Mouse (Mus musculus) heart, embryonic 10.5 days (tissue): ENCODE measurements around the gene Ube4b. TPM values are rescaled to one million over a fixed set of nuclear protein-coding genes. Genes with fewer than 3 reads are reported as not detected.
A peak's percentile ranks its signal among the peaks of the same experiment; 100 is the strongest.

Source experiments
- DNase-seq: peaks from one replicate; pipeline ENCODE4 v3.0.0-alpha.2; 2017; ENCODE audit warnings: low spot score
- H3K27ac ChIP-seq: fragments of 300-500 bp; sonication (generic); 2 replicates; pipeline ENCODE4 v1.5.1; 2016; ENCODE audit warnings: mild to moderate bottlenecking
- H3K27me3 ChIP-seq: fragments of 300-500 bp; sonication (generic); 2 replicates; pipeline ENCODE4 v1.6.1; 2016; ENCODE audit warnings: mild to moderate bottlenecking; ENCODE audit not compliant: poor library complexity, insufficient read depth, severe bottlenecking
- H3K36me3 ChIP-seq: fragments of 300-500 bp; sonication (generic); 2 replicates; pipeline ENCODE4 v1.6.1; 2016; ENCODE audit warnings: mild to moderate bottlenecking, moderate library complexity
- H3K4me1 ChIP-seq: fragments of 300-500 bp; sonication (generic); 2 replicates; pipeline ENCODE4 v1.6.1; 2016; ENCODE audit warnings: mild to moderate bottlenecking
- H3K4me3 ChIP-seq: fragments of 300-500 bp; sonication (generic); 2 replicates; pipeline ENCODE4 v1.5.1; 2016; ENCODE audit warnings: mild to moderate bottlenecking, moderate library complexity
- H3K9me3 ChIP-seq: fragments of 300-500 bp; sonication (generic); 2 replicates; pipeline ENCODE4 v1.6.1; 2016; ENCODE audit warnings: mild to moderate bottlenecking, moderate library complexity
- WGBS: fragments of 180-500 bp; shearing (Covaris S2); methylation state at CpG from one replicate; pipeline ENCODE4 v1.1.7; 2016; 5-methylcytosine and 5-hydroxymethylcytosine counted together
- polyA plus RNA-seq: library from polyadenylated mRNA; unstranded; fragments of >200 nt; fragmentation: Nextera tagmentation; extraction: Ambion mirVana; gene quantifications from 2 replicates; pipeline ENCODE4 v1.2.1, GENCODE M21; 2016

Ube4b gene
- polyA plus RNA-seq, 1 experiment from 2014 or later = 62.9 TPM

DNA sequence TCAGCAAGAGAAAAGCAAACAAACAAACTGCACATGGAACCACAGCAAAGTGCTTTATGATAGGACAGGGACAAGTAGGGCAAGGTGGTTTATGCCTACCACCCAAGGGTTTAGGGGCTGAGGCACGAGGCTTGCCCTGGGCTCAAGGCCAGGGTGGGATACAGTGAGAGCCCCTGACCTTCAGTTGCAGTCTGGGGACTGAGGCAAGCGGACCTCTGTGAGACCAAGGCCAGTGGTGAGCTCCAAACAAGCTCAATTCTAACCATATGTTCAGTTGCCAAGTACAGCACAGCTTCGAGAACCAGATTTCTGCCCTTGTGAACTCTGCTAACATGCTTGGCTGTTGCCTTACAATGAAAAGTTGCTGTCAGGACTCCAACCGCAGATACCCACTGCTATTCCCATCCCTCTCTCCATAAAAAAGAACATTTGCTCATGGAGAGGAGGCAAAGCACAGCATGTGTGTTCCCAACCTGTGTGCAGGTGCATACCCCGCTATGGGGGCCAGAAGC, 8.6 kb downstream of the Ube4b start:
- Histone ChIP-seq H3K27ac (0 out of 2 replicates have a peak overlapping the region, but pooled peaks have one; percentile 6), H3K27me3 (no peaks in the 10 kb centered on the region), H3K36me3 (peaks cover 19% of the 10 kb centered on the region), H3K4me3 (no peak overlapping the region), H3K9me3 (no peaks in the 10 kb centered on the region), H3K4me1 (peaks cover 64% of the 10 kb centered on the region)
- WGBS = 82% methylated on average over 5 of the region's 5 CpGs
- no peak for DNase-seq

DNA sequence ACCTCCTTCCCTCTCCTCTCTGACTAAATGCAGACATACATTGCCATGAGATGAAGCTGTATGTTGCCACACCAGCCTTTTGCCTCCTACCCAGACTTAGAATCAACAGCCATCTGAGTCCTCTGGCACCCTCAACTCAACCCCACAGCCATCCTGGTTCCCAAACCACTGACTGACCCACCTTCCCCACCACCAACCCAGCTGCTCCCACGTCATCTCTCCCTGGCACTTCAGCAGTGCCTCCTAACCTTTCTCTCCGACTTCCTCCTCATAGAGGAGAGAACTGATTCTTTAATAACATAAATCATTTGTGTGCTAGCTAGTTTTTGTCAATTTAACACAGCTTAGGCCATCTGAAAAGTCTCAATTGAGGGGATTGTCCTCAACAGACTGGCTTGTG, 9.6 kb downstream of the Ube4b start:
- no peaks in the 10 kb centered on the region for H3K27me3 ChIP-seq
- peak overlapping the region; percentile 48; the same call in 1 of the 2 replicates for H3K27ac ChIP-seq
- no peaks in the 10 kb centered on the region for H3K9me3 ChIP-seq
- H3K36me3 ChIP-seq = peaks cover 19% of the 10 kb centered on the region
- no peak overlapping the region for H3K4me3 ChIP-seq
- 89% methylated on average over 2 of the region's 2 CpGs for WGBS
- DNase-seq = no peak
- H3K4me1 ChIP-seq = peaks cover 63% of the 10 kb centered on the region

DNA sequence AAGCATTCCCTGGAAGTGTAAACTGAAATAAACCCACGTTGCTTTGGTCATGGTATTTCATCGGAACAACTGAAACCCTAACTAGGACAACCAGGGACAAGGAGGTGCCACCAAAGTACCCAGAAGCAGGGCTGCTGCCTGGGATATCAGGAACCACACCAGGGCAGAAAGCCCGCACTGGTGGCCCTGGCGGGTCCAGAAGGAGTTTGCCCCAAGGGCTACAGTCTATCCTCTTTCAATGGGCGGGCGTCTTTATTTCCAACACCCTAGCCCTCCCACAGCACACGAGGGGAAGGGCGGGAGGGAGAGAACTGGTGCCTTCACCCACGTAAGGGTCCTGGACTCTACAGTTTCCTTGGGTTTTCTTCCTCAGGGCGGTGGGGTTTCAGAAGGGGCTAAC, 10.1 kb downstream of the Ube4b start:
- Histone ChIP-seq H3K4me1 (peaks cover 57% of the 10 kb centered on the region), H3K9me3 (no peaks in the 10 kb centered on the region), H3K27ac (peak overlapping the region; percentile 48; the same call in 1 of the 2 replicates), H3K27me3 (no peaks in the 10 kb centered on the region), H3K36me3 (peaks cover 18% of the 10 kb centered on the region), H3K4me3 (no peak overlapping the region)
- DNase-seq = no peak
- 70% methylated on average over 10 of the region's 10 CpGs for WGBS

DNA sequence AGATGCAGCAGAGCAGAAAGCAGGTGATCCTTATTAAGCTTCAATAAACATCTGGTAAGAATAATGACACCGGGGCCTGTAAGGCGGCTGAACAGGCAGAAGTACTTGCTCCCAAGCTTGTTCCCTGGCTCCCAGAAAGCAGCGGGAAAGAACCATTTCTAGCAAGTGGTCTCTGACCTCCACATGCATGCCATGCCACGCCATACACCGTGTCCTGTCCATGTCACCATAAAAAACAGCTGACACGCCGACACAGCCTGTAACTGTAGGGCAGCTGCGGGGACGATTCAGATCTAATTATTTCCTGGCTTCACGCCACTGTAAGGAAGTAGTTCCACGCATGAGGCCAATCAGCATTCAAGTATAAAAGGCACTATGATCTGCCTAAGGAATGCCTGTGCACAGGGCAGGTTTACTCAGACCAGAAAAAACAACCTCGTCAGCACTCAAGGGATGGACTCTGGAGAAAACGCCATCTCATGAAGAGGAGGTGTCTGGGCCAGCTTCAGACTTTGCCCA, 10.8 kb downstream of the Ube4b start:
- Histone ChIP-seq H3K9me3 (no peaks in the 10 kb centered on the region), H3K36me3 (peaks cover 22% of the 10 kb centered on the region), H3K4me1 (peaks cover 55% of the 10 kb centered on the region), H3K27me3 (no peaks in the 10 kb centered on the region), H3K4me3 (no peak overlapping the region), H3K27ac (peak overlapping the region; percentile 52; the same call in 1 of the 2 replicates)
- DNase-seq = no peak
- WGBS = 70% methylated on average over 13 of the region's 13 CpGs

DNA sequence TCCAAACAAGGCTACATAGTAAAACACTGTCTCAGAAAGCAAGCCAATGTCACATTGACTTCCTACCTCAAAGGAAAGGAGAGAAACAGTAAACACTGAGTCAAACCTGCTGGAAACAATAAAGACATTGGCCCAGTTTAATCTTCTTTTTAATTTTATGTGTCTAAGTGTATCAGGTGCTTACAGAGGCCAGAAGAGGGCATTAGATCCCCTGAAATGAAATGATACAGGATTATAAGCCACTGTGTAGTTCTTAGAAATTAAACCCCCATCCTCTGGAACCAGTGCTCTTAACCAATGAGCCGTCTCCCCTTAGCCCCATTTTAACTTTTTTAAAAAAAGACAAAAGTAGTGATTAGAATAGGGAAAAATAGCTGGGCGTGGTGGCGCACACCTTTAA, 12.3 kb downstream of the Ube4b start:
- 93% methylated on average over 3 of the region's 3 CpGs for WGBS
- no peak overlapping the region for H3K4me3 ChIP-seq

DNA sequence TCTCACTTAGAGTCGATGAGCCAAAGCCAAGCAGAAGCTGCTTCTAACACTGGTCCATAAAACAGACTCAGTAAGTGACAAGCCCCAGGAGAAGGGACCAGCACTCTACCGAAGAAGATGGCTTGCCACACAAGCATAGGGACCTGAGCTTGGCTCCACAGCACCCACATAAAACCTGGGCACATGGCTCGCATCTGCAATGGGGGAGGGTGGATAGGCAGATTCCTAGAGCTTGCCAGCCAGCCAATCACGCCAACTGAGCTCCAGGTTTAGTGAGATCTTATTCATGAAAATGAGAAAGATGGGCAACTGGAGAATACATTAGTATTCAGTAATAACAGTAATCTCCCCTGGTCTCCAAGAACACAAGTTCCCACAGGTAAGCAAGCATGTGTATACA, 16.8 kb downstream of the Ube4b start:
- Histone ChIP-seq H3K27me3 (no peaks in the 10 kb centered on the region), H3K27ac (no peak overlapping the region), H3K9me3 (no peaks in the 10 kb centered on the region), H3K36me3 (peaks cover 35% of the 10 kb centered on the region), H3K4me1 (peaks cover 34% of the 10 kb centered on the region), H3K4me3 (no peak overlapping the region)
- DNase-seq = no peak
- WGBS = 89% methylated on average over 4 of the region's 4 CpGs

More for the DNA sequence above, 12.3 kb downstream of the Ube4b start:
- peaks cover 43% of the 10 kb centered on the region for H3K4me1 ChIP-seq
- H3K36me3 ChIP-seq = peaks cover 29% of the 10 kb centered on the region
- H3K27ac ChIP-seq = no peak overlapping the region
- H3K9me3 ChIP-seq = no peaks in the 10 kb centered on the region
- no peak for DNase-seq
- no peaks in the 10 kb centered on the region for H3K27me3 ChIP-seq

DNA sequence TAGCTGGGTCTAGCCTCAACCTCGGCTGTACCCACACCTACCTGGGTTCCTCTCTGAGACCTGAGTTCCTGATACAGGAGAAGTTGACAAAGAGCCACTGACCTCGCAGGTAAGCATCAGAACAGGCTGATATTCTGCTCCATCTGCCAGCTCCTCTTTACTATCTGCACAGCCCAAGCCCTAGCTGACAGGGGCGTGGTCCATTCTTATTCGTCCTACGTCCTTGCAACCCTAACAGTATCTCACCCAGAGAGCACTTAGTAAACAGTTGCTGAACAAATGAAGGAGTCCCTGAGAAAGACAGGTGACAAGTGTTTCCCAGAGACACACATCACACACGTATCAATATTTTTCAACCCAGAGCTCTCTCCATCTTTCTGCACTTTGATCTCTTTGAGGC, 18.2 kb downstream of the Ube4b start:
- H3K27ac ChIP-seq = no peak overlapping the region
- no peak overlapping the region for H3K4me3 ChIP-seq
- peaks cover 48% of the 10 kb centered on the region for H3K4me1 ChIP-seq
- 74% methylated on average over 6 of the region's 6 CpGs for WGBS
- H3K36me3 ChIP-seq = peaks cover 35% of the 10 kb centered on the region
- no peaks in the 10 kb centered on the region for H3K27me3 ChIP-seq
- DNase-seq = no peak
- no peaks in the 10 kb centered on the region for H3K9me3 ChIP-seq

DNA sequence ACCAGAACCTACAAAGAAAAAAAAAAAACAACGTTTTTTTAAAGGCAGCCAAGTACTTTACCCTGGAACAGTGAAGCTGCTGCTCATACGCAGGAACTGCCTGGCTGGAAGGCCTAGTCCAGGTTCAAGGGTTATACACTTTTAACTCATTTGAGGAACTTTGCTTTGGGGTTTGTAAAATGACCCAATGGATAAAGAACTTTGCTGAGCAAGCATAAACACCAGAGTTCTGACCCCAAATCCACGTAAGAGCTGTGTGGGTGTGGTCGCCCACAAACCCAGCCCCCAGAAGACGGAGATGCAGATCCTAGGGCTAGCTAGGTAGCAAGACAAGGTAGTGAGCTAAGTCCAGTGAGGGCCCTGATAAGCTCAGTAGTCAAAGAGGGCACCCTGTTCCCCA, 19.1 kb downstream of the Ube4b start:
- DNase-seq = no peak
- H3K4me3 ChIP-seq = no peak overlapping the region
- no peaks in the 10 kb centered on the region for H3K27me3 ChIP-seq
- H3K4me1 ChIP-seq = peaks cover 57% of the 10 kb centered on the region
- peaks cover 32% of the 10 kb centered on the region for H3K36me3 ChIP-seq
- 83% methylated on average over 5 of the region's 5 CpGs for WGBS
- no peak overlapping the region for H3K27ac ChIP-seq
- no peaks in the 10 kb centered on the region for H3K9me3 ChIP-seq

DNA sequence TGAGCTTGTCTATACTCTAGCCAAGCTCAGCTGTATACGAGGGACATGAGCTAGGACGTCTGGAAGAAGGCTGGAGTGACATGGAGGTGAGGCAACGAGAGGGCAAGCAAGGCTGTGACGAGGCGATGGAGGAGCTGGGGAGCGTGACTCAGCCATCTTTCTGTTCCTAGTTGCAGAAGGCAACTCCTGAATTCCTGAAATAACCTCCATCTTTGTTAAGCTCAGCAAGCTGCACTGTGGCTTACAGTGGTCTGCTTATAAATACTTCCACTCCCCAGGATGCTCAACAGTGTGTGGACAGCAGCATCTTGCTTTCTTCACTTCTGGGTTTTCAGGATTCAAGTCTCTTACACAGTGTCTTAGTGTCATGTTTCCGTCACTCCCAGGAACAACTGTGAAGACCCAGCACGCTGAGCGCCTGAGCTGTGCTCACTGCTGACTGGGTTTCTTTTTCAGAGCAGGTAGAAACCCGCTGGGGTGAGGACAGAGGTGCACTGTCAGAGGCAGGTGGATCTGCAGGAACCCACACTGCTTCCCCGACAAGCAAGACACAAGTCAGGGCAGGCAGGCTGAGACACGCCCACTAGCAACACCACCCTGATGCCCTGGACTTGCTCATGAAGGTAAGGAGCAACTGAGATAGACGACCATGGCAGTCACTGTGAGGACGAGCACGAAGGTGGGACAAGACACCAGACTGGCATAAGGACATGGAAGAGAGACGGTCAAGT, 20.7 kb downstream of the Ube4b start:
- Histone ChIP-seq H3K27me3 (no peaks in the 10 kb centered on the region), H3K36me3 (peaks cover 21% of the 10 kb centered on the region), H3K27ac (peak overlapping the region; percentile 60; the same call in 1 of the 2 replicates), H3K4me3 (no peak overlapping the region), H3K4me1 (peaks cover 72% of the 10 kb centered on the region), H3K9me3 (no peaks in the 10 kb centered on the region)
- no peak for DNase-seq
- WGBS = 56% methylated on average over 16 of the region's 16 CpGs

DNA sequence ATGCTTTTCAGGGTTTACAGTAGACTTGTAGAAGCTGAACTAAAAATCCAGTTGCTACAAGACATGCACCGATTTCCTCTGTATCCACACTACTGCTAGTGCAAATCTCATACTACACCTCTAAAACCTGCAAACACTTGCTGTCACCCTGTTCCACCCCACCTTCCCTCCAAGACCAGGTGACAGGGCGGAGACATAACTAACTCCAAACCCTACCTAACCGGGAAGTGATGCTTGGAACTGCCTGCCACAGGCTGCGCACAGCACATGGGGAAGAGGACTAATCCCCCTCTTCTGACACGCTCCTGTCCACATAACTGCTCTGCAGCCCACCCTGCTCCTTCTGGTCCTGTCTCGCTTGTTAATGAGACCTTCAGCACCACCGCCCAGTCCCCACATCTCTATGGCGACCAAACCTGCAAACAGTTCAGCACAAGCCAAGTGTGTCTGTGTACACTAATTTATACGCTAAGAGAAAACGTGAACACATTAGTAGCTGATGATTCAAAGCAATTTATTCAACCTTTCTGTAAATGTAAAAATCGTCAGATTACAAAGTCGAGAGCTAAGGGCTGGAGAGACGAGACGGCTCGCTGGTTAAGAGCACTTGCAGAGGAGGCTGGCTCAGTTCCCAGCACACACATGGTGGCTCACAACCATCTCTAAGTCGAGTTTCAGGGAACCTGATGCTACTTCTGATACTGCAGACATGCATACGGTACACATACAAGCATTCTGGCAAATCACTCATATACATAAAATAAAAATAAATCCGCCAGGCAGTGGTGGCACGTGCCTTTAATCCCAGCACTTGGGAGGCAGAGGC, 21.7 kb downstream of the Ube4b start:
- Histone ChIP-seq H3K4me3 (no peak overlapping the region), H3K27me3 (no peaks in the 10 kb centered on the region), H3K9me3 (no peaks in the 10 kb centered on the region), H3K27ac (peak overlapping the region; percentile 39), H3K4me1 (peaks cover 79% of the 10 kb centered on the region), H3K36me3 (peaks cover 11% of the 10 kb centered on the region; the same call in 1 of the 2 replicates)
- DNase-seq = no peak
- WGBS = 79% methylated on average over 19 of the region's 19 CpGs

DNA sequence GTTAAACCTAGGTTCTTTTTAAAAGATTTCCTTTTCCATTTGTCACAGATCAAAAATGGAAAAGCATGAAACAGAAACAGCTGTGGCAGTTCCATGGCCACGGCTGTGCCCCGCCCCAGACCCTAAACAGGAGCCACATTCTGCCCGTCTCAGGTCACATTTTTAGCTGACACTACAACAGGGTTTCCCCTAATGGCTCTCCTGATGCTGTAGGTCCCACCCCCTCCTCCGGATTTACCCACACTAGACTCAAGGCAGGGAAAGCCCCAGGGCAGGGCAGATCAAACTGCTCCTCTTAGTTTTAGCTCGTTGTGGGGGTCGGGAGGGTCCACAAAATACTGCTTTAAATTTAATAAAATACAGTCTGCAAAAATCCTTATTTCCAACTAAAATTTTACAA, 23.5 kb downstream of the Ube4b start:
- Histone ChIP-seq H3K27ac (peak overlapping the region; percentile 63), H3K4me3 (no peak overlapping the region), H3K27me3 (no peaks in the 10 kb centered on the region), H3K9me3 (no peaks in the 10 kb centered on the region), H3K4me1 (peaks cover 89% of the 10 kb centered on the region), H3K36me3 (peaks cover 13% of the 10 kb centered on the region)
- 25% methylated on average over 6 of the region's 6 CpGs for WGBS
- no peak for DNase-seq

DNA sequence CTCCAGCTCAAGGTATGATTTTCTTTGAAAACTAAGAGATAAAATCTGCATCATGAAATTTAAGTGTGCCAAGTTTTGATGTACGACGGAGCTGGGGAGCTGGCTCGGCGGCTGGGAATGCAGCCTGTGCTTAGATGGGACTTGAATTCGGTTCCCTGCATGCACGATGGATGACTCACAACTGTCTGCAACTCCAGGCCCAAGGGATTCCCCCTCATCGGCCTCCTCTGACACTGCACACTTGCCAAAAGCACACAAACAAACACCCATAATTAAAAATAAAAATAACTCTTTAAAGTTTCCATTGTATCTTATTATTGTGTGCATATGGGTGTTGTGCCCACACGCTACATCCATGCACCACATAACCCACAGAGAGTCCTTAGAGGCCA, 25.0 kb downstream of the Ube4b start:
- Histone ChIP-seq H3K36me3 (peaks cover 19% of the 10 kb centered on the region), H3K27ac (peak overlapping the region; percentile 75; the same call in 1 of the 2 replicates), H3K27me3 (no peaks in the 10 kb centered on the region), H3K9me3 (no peaks in the 10 kb centered on the region), H3K4me1 (peaks cover 96% of the 10 kb centered on the region), H3K4me3 (no peak overlapping the region)
- 51% methylated on average over 8 of the region's 8 CpGs for WGBS
- DNase-seq = no peak
